Mouse (Mus musculus): Measurements from ENCODE around the gene Gm8082.
"Not testable (repeated sequence)": the region's sequence is repeated elsewhere in the genome, so short reads cannot be mapped to it uniquely, and the experiment has no call there.

The Gm8082 gene

GRCm38 (mm10) chr14:42993524-42993923 is at the start of gene Gm8082:
TSS of gene Gm8082 (minus strand) at chr14:42993624.
- not testable (repeated sequence) for DNase-seq (ENCODE audit: extremely low spot score, low read depth, low spot score)

- not testable (repeated sequence) for DNase-seq (ENCODE audit: extremely low spot score, low read depth, low spot score)
Measured at GRCm38 (mm10) chr14:43015528-43015927, 22.1 kb upstream of the Gm8082 start, which contains the start of gene Gm10376. TSS of gene Gm10376 (minus strand) at chr14:43015628.
